Mouse (Mus musculus) kidney, adult 10 weeks (tissue): ENCODE results near the gene Rbm46. TPM values are rescaled to one million over a fixed set of nuclear protein-coding genes. Genes with fewer than 3 reads are reported as not detected.

Source experiments
- polyA plus RNA-seq: library from polyadenylated mRNA; stranded (reverse); fragments of 350-450 nt; fragmentation: Illumina TruSeq; extraction: RNeasy Lipid Tissue Mini Kit (QIAGEN cat#74804); gene quantifications from one replicate; pipeline ENCODE4 v1.2.3, GENCODE M21; 2014; ENCODE audit warnings: low read depth, low replicate concordance

The Rbm46 gene
- polyA plus RNA-seq: 0.69 TPM

DNA sequence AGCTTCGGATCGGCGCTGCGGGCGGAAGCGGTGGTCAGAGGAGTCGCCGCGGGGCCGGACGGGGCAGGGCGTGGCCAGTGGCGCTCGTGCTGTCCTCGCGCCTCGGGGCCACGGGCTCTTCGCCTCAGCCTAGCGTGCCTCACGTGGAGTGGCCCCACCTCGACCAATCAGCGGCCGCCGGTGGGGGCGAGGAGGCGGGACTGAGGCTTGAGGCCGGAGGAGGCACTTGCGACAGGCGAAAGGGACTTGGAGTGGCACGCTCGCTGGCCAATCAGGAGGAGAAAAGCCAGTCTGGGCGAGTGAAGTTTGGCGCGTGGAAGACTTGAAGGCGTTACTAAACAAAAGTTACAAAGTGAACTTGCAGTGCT lies at the start of gene Rbm46:
Gene Rbm46, minus strand, starts transcription at position 112 of the 368 bp plus-strand sequence.

GRCm38 (mm10) chr3:82903613-82904205 lies 27.4 kb upstream of the Rbm46 start, which contains the start of gene Lrat:
Gene Lrat (minus strand): TSS chr3:82903973.

Other genes starting within 250 kb of the Rbm46 start
- 9.4 TPM for gene Lrat, start 27.5 kb upstream of the Rbm46 start, polyA plus RNA-seq
- gene Fgg, start 131.2 kb upstream of the Rbm46 start, polyA plus RNA-seq: 21.2 TPM
- 25.1 TPM for gene Fga, start 149.6 kb upstream of the Rbm46 start, polyA plus RNA-seq
- gene Fgb, start 173.4 kb upstream of the Rbm46 start, polyA plus RNA-seq: 5.0 TPM
- 28.4 TPM for gene Plrg1, start 179.0 kb upstream of the Rbm46 start, polyA plus RNA-seq